Mouse (Mus musculus): Measurements from ENCODE around the gene Ppard.

GRCm38 (mm10) chr17:28207092-28207491 is 25.4 kb upstream of the Ppard start:
- TF ChIP-seq CTCF (IDR thresholded peaks at IDR 0.05; ENCODE audit: borderline replicate concordance, insufficient read depth, low read depth, low read length) (no peak), POLR2A (IDR thresholded peaks at IDR 0.05; ENCODE audit: borderline replicate concordance, insufficient read depth, low read length) (no peak)
